Comparison of ENCODE assay signal across 8 mouse cellular contexts in the genomic region with DNA sequence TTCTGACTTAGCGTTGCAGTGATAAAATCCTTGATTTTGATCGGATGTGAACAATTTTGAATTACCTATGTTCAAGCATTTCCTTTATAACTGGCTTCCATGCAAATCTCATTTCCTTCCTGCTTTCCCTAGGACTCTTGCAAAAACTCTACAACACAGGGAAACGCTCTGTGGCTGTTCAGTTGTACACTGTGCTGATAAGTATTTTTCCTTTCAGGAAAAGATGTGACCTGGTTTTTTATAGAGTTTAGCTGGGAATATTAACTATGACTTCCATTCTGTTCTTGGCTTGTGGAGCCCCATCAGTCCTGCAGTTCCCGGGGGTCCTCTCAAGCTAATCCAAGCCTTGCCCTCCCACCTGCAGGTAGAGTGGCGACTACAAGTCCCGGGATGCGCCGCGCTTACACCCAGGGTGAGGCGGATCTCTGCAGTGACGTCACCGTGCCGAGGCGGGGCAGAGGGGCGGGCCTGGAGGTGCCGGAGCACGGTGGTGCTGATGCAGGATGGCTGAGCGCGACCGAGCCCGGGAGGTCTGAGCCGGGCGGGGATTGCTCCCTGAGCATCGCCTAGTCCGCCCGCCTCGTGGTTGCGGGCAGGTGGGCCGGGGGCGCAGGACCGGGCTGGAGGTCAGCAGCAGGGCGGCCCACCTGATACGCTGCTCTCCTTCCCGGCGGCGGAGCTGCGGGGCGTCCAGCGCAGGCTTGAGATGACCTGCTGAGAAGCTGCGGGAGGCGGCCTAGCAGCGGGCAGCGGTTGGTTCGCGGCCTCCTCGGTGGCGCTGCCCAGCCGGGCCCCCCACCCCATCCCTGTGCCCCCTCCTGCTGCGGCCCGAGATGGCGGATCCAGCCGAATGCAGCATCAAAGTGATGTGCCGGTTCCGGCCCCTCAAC. TPM values are rescaled to one million over a fixed set of nuclear protein-coding genes. Genes with fewer than 3 reads are reported as not detected.
DNase-seq lines count a peak whose midpoint lies in the region; ATAC-seq and TF ChIP-seq lines count a peak whose summit lies in the region.

A gene (plus strand): TSS at position 470 of the 890 bp plus-strand sequence.

- no peak for TF ChIP-seq CTCF in ES-Bruce4 (IDR thresholded peaks at IDR 0.05; ENCODE audit: low read depth, low read length)
- no peak for TF ChIP-seq CTCF in cerebellum, adult 2 months (IDR thresholded peaks at IDR 0.05; ENCODE audit: borderline replicate concordance, insufficient read depth, low read depth, low read length)
- TF ChIP-seq CTCF in forebrain, postnatal 0 days (IDR thresholded peaks at IDR 0.05; ENCODE audit: low read depth): peak; percentile 36; the same call in 1 of the 2 replicates
- no peak for TF ChIP-seq CTCF in stomach, postnatal 0 days (IDR thresholded peaks at IDR 0.05; ENCODE audit: low read depth)

- no peaks in the 10 kb centered on the region for H3K36me3 ChIP-seq in ES-Bruce4 (ENCODE audit: control insufficient read depth, insufficient read depth, low read length, poor library complexity, severe bottlenecking)
- peaks cover 8% of the 10 kb centered on the region; the same call in 1 of the 2 replicates for H3K36me3 ChIP-seq in forebrain, postnatal 0 days (ENCODE audit: insufficient read depth)
- H3K36me3 ChIP-seq in liver, embryonic 16.5 days (ENCODE audit: control insufficient read depth, insufficient read depth): no peaks in the 10 kb centered on the region
- H3K36me3 ChIP-seq in neural tube, embryonic 13.5 days: peaks cover 18% of the 10 kb centered on the region
- no peaks in the 10 kb centered on the region for H3K36me3 ChIP-seq in stomach, postnatal 0 days (ENCODE audit: control insufficient read depth, insufficient read depth, low read length)

- H3K4me2 ChIP-seq in forebrain, postnatal 0 days (ENCODE audit: low read depth): peak within 1 kb of the TSS; percentile 73
- peak within 1 kb of the TSS; percentile 67 for H3K4me2 ChIP-seq in liver, embryonic 16.5 days (ENCODE audit: low read depth, low read length)
- peak within 1 kb of the TSS; percentile 58 for H3K4me2 ChIP-seq in neural tube, embryonic 13.5 days
- peak within 1 kb of the TSS; percentile 91 for H3K4me2 ChIP-seq in stomach, postnatal 0 days (replicated peaks; ENCODE audit: low read depth)

- peak; percentile 98 for ATAC-seq in forebrain, postnatal 0 days
- peak; percentile 76 for ATAC-seq in liver, embryonic 16.5 days (ENCODE audit: low read depth)
- ATAC-seq in neural tube, embryonic 13.5 days (ENCODE audit: low read depth): peak; percentile 98
- ATAC-seq in stomach, postnatal 0 days (ENCODE audit: low FRiP score, low TSS enrichment): peak; percentile 96

- peak within 1 kb of the TSS; percentile 35 for H3K9ac ChIP-seq in ES-Bruce4 (ENCODE audit: low read depth, poor library complexity, severe bottlenecking)
- H3K9ac ChIP-seq in forebrain, postnatal 0 days: peak within 1 kb of the TSS; percentile 95
- no peak within 1 kb of the TSS for H3K9ac ChIP-seq in liver, embryonic 16.5 days (ENCODE audit: low read depth, low read length)
- peak within 1 kb of the TSS; percentile 96 for H3K9ac ChIP-seq in neural tube, embryonic 13.5 days
- peak within 1 kb of the TSS; percentile 27; the same call in 1 of the 2 replicates for H3K9ac ChIP-seq in stomach, postnatal 0 days (ENCODE audit: low read length)

- 5% methylated on average over 54 of the region's 54 CpGs for WGBS in cerebellum, adult 2 months
- 9% methylated on average over 44 of the region's 54 CpGs for WGBS in forebrain, postnatal 0 days
- 4% methylated on average over 53 of the region's 54 CpGs for WGBS in liver, embryonic 16.5 days (ENCODE audit: insufficient replicate concordance)
- WGBS in neural tube, embryonic 13.5 days: 6% methylated on average over 45 of the region's 54 CpGs
- WGBS in stomach, postnatal 0 days: 6% methylated on average over 35 of the region's 54 CpGs

- H3K4me3 ChIP-seq in ES-Bruce4 (ENCODE audit: low read depth, low read length): peak within 1 kb of the TSS; percentile 81
- peak within 1 kb of the TSS; percentile 81 for H3K4me3 ChIP-seq in cerebellum, adult 2 months (replicated peaks; ENCODE audit: insufficient read depth, low read depth, low read length)
- H3K4me3 ChIP-seq in forebrain, postnatal 0 days (ENCODE audit: low read depth, low read length): peak within 1 kb of the TSS; percentile 97
- peak within 1 kb of the TSS; percentile 52 for H3K4me3 ChIP-seq in liver, embryonic 16.5 days (ENCODE audit: low read depth, low read length)
- peak within 1 kb of the TSS; percentile 97 for H3K4me3 ChIP-seq in neural tube, embryonic 13.5 days
- peak within 1 kb of the TSS; percentile 58 for H3K4me3 ChIP-seq in stomach, postnatal 0 days (ENCODE audit: low read depth, low read length)

- TF ChIP-seq EP300 in ES-Bruce4 (IDR thresholded peaks at IDR 0.05; ENCODE audit: insufficient read depth, low read depth, low read length): no peak
- TF ChIP-seq EP300 in stomach, postnatal 0 days (optimal IDR thresholded peaks at IDR 0.05): no peak

- peak; percentile 97 for DNase-seq in cerebellum, adult 2 months
- peak; percentile 94 for DNase-seq in forebrain, postnatal 0 days
- peak; percentile 74 to 78 for DNase-seq in heart, postnatal 36 days
- peak; percentile 94 for DNase-seq in layer of hippocampus, adult 11-12 months (ENCODE audit: low spot score)
- peak; percentile 89 for DNase-seq in stomach, postnatal 0 days (ENCODE audit: low spot score)

- H3K4me1 ChIP-seq in ES-Bruce4 (ENCODE audit: control insufficient read depth, insufficient read depth, low read length): no peaks in the 10 kb centered on the region
- H3K4me1 ChIP-seq in cerebellum, adult 2 months (ENCODE audit: control insufficient read depth, insufficient read depth, low read length): no peaks in the 10 kb centered on the region; the same call in 1 of the 2 replicates
- peaks cover 7% of the 10 kb centered on the region; the same call in 1 of the 2 replicates for H3K4me1 ChIP-seq in forebrain, postnatal 0 days (ENCODE audit: insufficient read depth)
- peaks cover 4% of the 10 kb centered on the region for H3K4me1 ChIP-seq in liver, embryonic 16.5 days (ENCODE audit: control insufficient read depth, low read depth, low read length)
- peaks cover 21% of the 10 kb centered on the region for H3K4me1 ChIP-seq in neural tube, embryonic 13.5 days (replicated peaks)
- H3K4me1 ChIP-seq in stomach, postnatal 0 days (replicated peaks; ENCODE audit: control insufficient read depth, insufficient read depth): 0 out of 2 replicates have a peak, but pooled peaks cover 2% of the 10 kb centered on the region

- no peak for TF ChIP-seq POLR2A in ES-Bruce4 (IDR thresholded peaks at IDR 0.05; ENCODE audit: insufficient read depth, low read length)
- peak; percentile 90 for TF ChIP-seq POLR2A in cerebellum, adult 2 months (IDR thresholded peaks at IDR 0.05; ENCODE audit: borderline replicate concordance, insufficient read depth, low read length)

- H3K27ac ChIP-seq in ES-Bruce4 (ENCODE audit: insufficient read depth, low read length): no peak within 1 kb of the TSS
- H3K27ac ChIP-seq in cerebellum, adult 2 months (ENCODE audit: insufficient read depth, low read length): peak within 1 kb of the TSS; percentile 91
- H3K27ac ChIP-seq in forebrain, postnatal 0 days (ENCODE audit: low read depth, low read length): peak within 1 kb of the TSS; percentile 92
- H3K27ac ChIP-seq in liver, embryonic 16.5 days (ENCODE audit: low read length): no peak within 1 kb of the TSS
- peak within 1 kb of the TSS; percentile 95 for H3K27ac ChIP-seq in neural tube, embryonic 13.5 days (replicated peaks)
- no peak within 1 kb of the TSS for H3K27ac ChIP-seq in stomach, postnatal 0 days (replicated peaks)

- H3K27me3 ChIP-seq in ES-Bruce4 (ENCODE audit: control insufficient read depth, insufficient read depth, low read length, poor library complexity, severe bottlenecking): no peaks in the 10 kb centered on the region
- no peaks in the 10 kb centered on the region for H3K27me3 ChIP-seq in cerebellum, adult 2 months (ENCODE audit: control insufficient read depth, insufficient read depth, low read length)
- H3K27me3 ChIP-seq in forebrain, postnatal 0 days (ENCODE audit: insufficient read depth, low read length): no peaks in the 10 kb centered on the region
- peaks cover 35% of the 10 kb centered on the region for H3K27me3 ChIP-seq in liver, embryonic 16.5 days (ENCODE audit: control insufficient read depth, insufficient read depth, low read depth, low read length)
- H3K27me3 ChIP-seq in neural tube, embryonic 13.5 days: no peaks in the 10 kb centered on the region
- H3K27me3 ChIP-seq in stomach, postnatal 0 days (ENCODE audit: control insufficient read depth, insufficient read depth, low read length): peaks cover 4% of the 10 kb centered on the region; the same call in 1 of the 2 replicates

- intact Hi-C loops in heart, postnatal 36 days (cut with DNase I): no loop called here

- no peaks in the 10 kb centered on the region for H3K9me3 ChIP-seq in ES-Bruce4 (replicated peaks; ENCODE audit: control insufficient read depth, insufficient read depth, low read length, poor library complexity, severe bottlenecking)
- no peaks in the 10 kb centered on the region for H3K9me3 ChIP-seq in forebrain, postnatal 0 days (ENCODE audit: low read length)
- H3K9me3 ChIP-seq in liver, embryonic 16.5 days (replicated peaks; ENCODE audit: control insufficient read depth, low read length): no peaks in the 10 kb centered on the region
- no peaks in the 10 kb centered on the region for H3K9me3 ChIP-seq in neural tube, embryonic 13.5 days
- no peaks in the 10 kb centered on the region for H3K9me3 ChIP-seq in stomach, postnatal 0 days (ENCODE audit: control insufficient read depth, low read length)

RNA-seq across cellular contexts. Expression of the gene that starts here (rescaled TPM):
- 25.8 and 28.2 TPM in 2 replicates for polyA plus RNA-seq in ES-Bruce4 (2011; ENCODE audit: insufficient read depth, insufficient read length, low read depth, missing spikeins)
- 257 and 291 TPM in 2 replicates for polyA plus RNA-seq in cerebellum, adult 2 months (2012; rRNA removed)
- 349 and 408 TPM in 2 replicates for total RNA-seq in forebrain, postnatal 0 days (2014; rRNA removed)
- polyA plus RNA-seq in forebrain, postnatal 0 days (2015; fragmentation: Nextera tagmentation; extraction: Ambion mirVana): 112 and 163 TPM in 2 replicates
- 1 to 10 TPM in 1 of 2 experiments, under 1 TPM in 1; 0.24 to 1.1 TPM for total RNA-seq in heart, postnatal 36 days (2021)
- 0.08 and 0.09 TPM in 2 replicates for polyA plus RNA-seq in liver, embryonic 16.5 days (2015; fragmentation: Nextera tagmentation; extraction: Ambion mirVana)
- polyA plus RNA-seq in neural tube, embryonic 13.5 days (2015; fragmentation: Nextera tagmentation; extraction: Ambion mirVana): 181 and 182 TPM in 2 replicates
- 2.8 TPM in 2 replicates for polyA plus RNA-seq in stomach, postnatal 0 days (2015; fragmentation: Nextera tagmentation; extraction: Ambion mirVana)

Comparison
In these comparisons a context has a peak if more than half of its experiments do, and no peak if none do; other contexts are left out.
1. RNA of the gene that starts here (total RNA-seq): 349 to 408 TPM in forebrain, postnatal 0 days; 0.24 to 1.1 TPM in heart, postnatal 36 days; every median in the first group is over 100 times any median in the second.
2. Peak in ATAC-seq, H3K4me3 ChIP-seq and H3K4me2 ChIP-seq in liver, embryonic 16.5 days; RNA of the gene not detected or under 1 TPM.
3. H3K27ac ChIP-seq: peak in cerebellum, adult 2 months (single experiment), forebrain, postnatal 0 days (single experiment) and neural tube, embryonic 13.5 days (single experiment); none in ES-Bruce4 (single experiment), liver, embryonic 16.5 days (single experiment) and stomach, postnatal 0 days (single experiment).
4. Peak in every context shown above with its lines, with median percentiles within 50 percentile points of each other: H3K4me3 ChIP-seq, DNase-seq, ATAC-seq and H3K4me2 ChIP-seq.